Mouse (Mus musculus) megakaryocyte, embryonic 14.5 days (primary cell): ENCODE data around the gene Dnaja3.
"Not testable (repeated sequence)": the region's sequence is repeated elsewhere in the genome, so short reads cannot be mapped to it uniquely, and the experiment has no call there.

Source experiments
- FLI1 ChIP-seq: IDR thresholded peaks from 2 replicates; pipeline ENCODE4 v1.6.1; 2012; ENCODE audit warnings: low read length, inconsistent platforms, mixed read lengths
- GATA1 ChIP-seq: IDR thresholded peaks from 3 replicates; pipeline ENCODE4 v1.6.1; 2012; ENCODE audit warnings: mixed read lengths, low read length, inconsistent platforms, borderline replicate concordance

GRCm38 (mm10) chr16:4680922-4681455 lies 41.2 kb downstream of the Dnaja3 start:
- TF ChIP-seq GATA1, FLI1: not testable (repeated sequence)
